Mouse (Mus musculus): ENCODE data around the gene Atl1. TPM values are rescaled to one million over a fixed set of nuclear protein-coding genes. Genes with fewer than 3 reads are reported as not detected.

Atl1 gene
- total and polyA plus RNA-seq, 3 experiments: 0.55 to 2.7 (median 1.6) TPM

DNA sequence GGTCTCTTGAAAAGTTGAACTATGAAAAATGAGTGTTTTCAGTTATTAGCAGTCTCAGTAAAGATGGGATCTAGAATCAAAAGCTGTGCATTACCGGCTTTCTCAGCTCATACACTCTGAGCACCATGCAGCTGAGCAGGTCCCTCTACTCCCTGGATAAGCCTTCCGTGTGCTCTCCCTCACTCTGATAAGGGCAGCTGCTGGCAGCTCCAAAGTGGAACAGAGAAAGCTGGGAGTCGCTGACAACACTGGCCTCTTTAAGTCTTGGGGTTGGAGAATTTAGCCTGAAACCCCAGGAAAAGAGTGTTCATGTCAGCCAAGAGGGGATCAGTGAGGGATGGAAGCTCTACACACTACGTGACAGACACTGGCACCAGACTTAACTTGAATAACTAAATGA lies 33.6 kb upstream of the Atl1 start:
- no peak overlapping the region for H3K4me3 ChIP-seq (ENCODE audit: low read depth, low read length)
- H3K4me1 ChIP-seq (ENCODE audit: insufficient read depth, low read depth, low read length): peaks cover 39% of the 10 kb centered on the region

DNA sequence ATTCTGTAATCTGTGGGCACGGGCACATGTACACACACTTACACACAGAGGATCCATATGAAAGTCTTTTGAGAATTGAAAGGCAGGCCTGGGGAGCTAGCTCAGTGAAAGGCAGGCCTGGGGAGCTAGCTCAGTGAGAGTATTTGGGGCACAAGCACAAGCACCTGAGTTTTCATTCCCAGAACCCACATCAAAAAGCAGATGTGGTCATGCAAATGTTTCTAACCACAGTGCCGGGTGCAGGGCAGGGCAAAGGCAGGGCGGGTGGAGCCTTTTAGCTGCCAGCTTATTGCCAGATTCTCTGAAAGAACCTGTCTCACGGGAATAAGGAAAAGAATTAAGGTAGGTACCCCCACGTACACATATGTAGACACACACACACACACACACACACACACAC lies 28.9 kb upstream of the Atl1 start:
- Histone ChIP-seq H3K27me3 (ENCODE audit: insufficient read depth, low read length) (no peaks in the 10 kb centered on the region; the same call in 1 of the 2 replicates), H3K4me3 (ENCODE audit: low read depth, low read length) (no peak overlapping the region), H3K4me1 (ENCODE audit: insufficient read depth, low read depth, low read length) (peaks cover 50% of the 10 kb centered on the region), H3K36me3 (replicated peaks) (peaks cover 20% of the 10 kb centered on the region), H3K9me3 (replicated peaks) (no peaks in the 10 kb centered on the region)
- ATAC-seq (ENCODE audit: extremely low read depth, insufficient number of reproducible peaks, low FRiP score, poor library complexity, severe bottlenecking) (no peak), DNase-seq (ENCODE audit: low spot score) (no peak)
- TF ChIP-seq POLR2AphosphoS5 (IDR thresholded peaks at IDR 0.05; ENCODE audit: insufficient replicate concordance, low read depth, low read length): no peak
- TF ChIP-seq GATA1 (IDR thresholded peaks at IDR 0.05; ENCODE audit: borderline replicate concordance, low read length): no peak
- no peak for TF ChIP-seq GATA2 (IDR thresholded peaks at IDR 0.05; ENCODE audit: borderline replicate concordance, low read depth, low read length)
- TF ChIP-seq TAL1 (conservative IDR thresholded peaks at IDR 0.05; ENCODE audit: low read depth, low read length): no peak
- TF ChIP-seq CTCF (IDR thresholded peaks at IDR 0.05; ENCODE audit: low read depth, low read length): no peak

More for the DNA sequence above, 33.6 kb upstream of the Atl1 start:
- no peak for DNase-seq (ENCODE audit: low spot score)
- Histone ChIP-seq H3K36me3 (replicated peaks) (peaks cover 18% of the 10 kb centered on the region), H3K9me3 (replicated peaks) (no peaks in the 10 kb centered on the region), H3K27me3 (ENCODE audit: insufficient read depth, low read length) (no peaks in the 10 kb centered on the region)
- TF ChIP-seq TAL1 (conservative IDR thresholded peaks at IDR 0.05; ENCODE audit: low read depth, low read length): no peak
- no peak for TF ChIP-seq GATA1 (IDR thresholded peaks at IDR 0.05; ENCODE audit: borderline replicate concordance, low read length)
- TF ChIP-seq GATA2 (IDR thresholded peaks at IDR 0.05; ENCODE audit: borderline replicate concordance, low read depth, low read length): no peak
- TF ChIP-seq POLR2AphosphoS5 (IDR thresholded peaks at IDR 0.05; ENCODE audit: insufficient replicate concordance, low read depth, low read length): no peak
- TF ChIP-seq CTCF (IDR thresholded peaks at IDR 0.05; ENCODE audit: low read depth, low read length): no peak
- ATAC-seq (ENCODE audit: extremely low read depth, insufficient number of reproducible peaks, low FRiP score, poor library complexity, severe bottlenecking): no peak

DNA sequence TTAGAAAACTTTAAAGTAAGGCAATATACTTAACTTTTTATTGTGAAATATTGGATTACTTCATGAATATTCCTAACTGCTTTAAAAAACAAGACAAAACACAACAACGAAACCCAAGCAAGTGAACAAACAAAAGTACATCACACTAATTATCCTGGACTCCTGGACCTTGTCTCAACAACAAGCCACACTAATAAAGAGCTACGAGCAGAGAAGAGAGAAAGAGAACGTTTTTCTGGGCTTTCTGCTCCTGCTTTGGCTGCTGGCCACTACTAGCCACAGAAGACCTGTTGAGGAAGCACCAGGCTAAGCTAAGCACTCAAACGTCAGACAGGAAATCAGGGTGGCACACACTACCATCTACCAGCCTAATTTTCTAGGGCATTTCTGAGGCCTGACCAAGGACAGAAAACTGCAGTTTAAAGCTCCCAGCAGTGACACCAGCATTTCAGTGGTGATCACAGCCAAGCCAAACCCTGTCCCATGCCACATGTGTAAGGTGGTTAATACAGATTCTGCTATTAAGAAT lies 28.2 kb upstream of the Atl1 start:
- no peaks in the 10 kb centered on the region; the same call in 1 of the 2 replicates for H3K27me3 ChIP-seq (ENCODE audit: insufficient read depth, low read length)
- TF ChIP-seq TAL1 (conservative IDR thresholded peaks at IDR 0.05; ENCODE audit: low read depth, low read length) (no peak), GATA1 (IDR thresholded peaks at IDR 0.05; ENCODE audit: borderline replicate concordance, low read length) (no peak), POLR2AphosphoS5 (IDR thresholded peaks at IDR 0.05; ENCODE audit: insufficient replicate concordance, low read depth, low read length) (no peak), GATA2 (IDR thresholded peaks at IDR 0.05; ENCODE audit: borderline replicate concordance, low read depth, low read length) (no peak), CTCF (IDR thresholded peaks at IDR 0.05; ENCODE audit: low read depth, low read length) (no peak)
- H3K9me3 ChIP-seq (replicated peaks): no peaks in the 10 kb centered on the region
- no peak for ATAC-seq (ENCODE audit: extremely low read depth, insufficient number of reproducible peaks, low FRiP score, poor library complexity, severe bottlenecking)
- DNase-seq (ENCODE audit: low spot score): no peak
- no peak overlapping the region for H3K4me3 ChIP-seq (ENCODE audit: low read depth, low read length)
- peaks cover 45% of the 10 kb centered on the region for H3K4me1 ChIP-seq (ENCODE audit: insufficient read depth, low read depth, low read length)
- H3K36me3 ChIP-seq (replicated peaks): peaks cover 20% of the 10 kb centered on the region

DNA sequence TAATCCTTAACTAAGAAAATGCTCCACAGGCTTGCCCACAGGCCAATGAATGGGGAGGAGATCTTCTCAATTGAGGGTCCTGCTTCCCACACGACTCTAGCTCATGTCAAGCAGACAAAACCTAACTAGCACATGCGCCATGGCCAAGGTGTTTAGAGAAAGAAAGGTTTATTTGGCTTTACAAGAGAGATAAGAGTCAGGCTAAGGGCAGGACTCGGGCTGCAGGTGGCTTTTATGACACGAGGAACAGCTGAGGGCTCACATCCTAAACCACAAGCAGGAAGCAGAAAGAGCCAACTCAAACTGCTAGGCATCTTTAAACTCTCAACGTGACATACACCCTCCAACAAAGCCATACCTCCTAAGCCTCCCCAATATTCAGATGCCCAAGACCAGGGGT lies 25.1 kb upstream of the Atl1 start:
- H3K4me3 ChIP-seq (ENCODE audit: low read depth, low read length): no peak overlapping the region
- ATAC-seq (ENCODE audit: extremely low read depth, insufficient number of reproducible peaks, low FRiP score, poor library complexity, severe bottlenecking) (peak; percentile 43), DNase-seq (ENCODE audit: low spot score) (peak; percentile 20)
- 0 out of 2 replicates have a peak, but pooled peaks have one; percentile 31 for TF ChIP-seq TAL1 (conservative IDR thresholded peaks at IDR 0.05; ENCODE audit: low read depth, low read length)
- no peak for TF ChIP-seq POLR2AphosphoS5 (IDR thresholded peaks at IDR 0.05; ENCODE audit: insufficient replicate concordance, low read depth, low read length)
- H3K9me3 ChIP-seq (replicated peaks): no peaks in the 10 kb centered on the region
- peaks cover 43% of the 10 kb centered on the region for H3K4me1 ChIP-seq (ENCODE audit: insufficient read depth, low read depth, low read length)
- H3K36me3 ChIP-seq (replicated peaks): peaks cover 34% of the 10 kb centered on the region
- H3K27me3 ChIP-seq (ENCODE audit: insufficient read depth, low read length): no peaks in the 10 kb centered on the region; the same call in 1 of the 2 replicates

DNA sequence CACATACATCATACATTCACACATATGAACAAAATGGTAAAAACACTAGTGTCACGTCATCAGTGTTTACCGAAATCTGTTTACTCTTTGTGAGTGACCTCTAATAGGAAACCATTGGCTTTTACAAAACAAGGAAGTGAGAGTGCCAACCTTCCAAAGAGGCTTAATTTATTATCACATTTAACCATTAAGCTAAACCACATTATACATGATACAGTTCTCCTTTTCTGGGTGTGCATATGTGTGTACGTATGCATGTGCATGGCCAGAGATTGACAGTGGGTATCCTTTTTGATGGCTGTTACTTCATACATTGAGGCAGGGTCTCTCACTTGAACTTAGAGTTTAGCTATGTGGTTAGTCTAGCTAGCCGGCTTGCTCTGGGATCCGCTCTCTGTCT lies 20.8 kb upstream of the Atl1 start:
- Histone ChIP-seq H3K27me3 (ENCODE audit: insufficient read depth, low read length) (no peaks in the 10 kb centered on the region), H3K4me1 (ENCODE audit: insufficient read depth, low read depth, low read length) (peaks cover 18% of the 10 kb centered on the region), H3K4me3 (ENCODE audit: low read depth, low read length) (no peak overlapping the region), H3K9me3 (replicated peaks) (peaks cover 4% of the 10 kb centered on the region), H3K36me3 (replicated peaks) (peaks cover 18% of the 10 kb centered on the region)
- ATAC-seq (ENCODE audit: extremely low read depth, insufficient number of reproducible peaks, low FRiP score, poor library complexity, severe bottlenecking) (no peak), DNase-seq (ENCODE audit: low spot score) (no peak)
- TF ChIP-seq CTCF (IDR thresholded peaks at IDR 0.05; ENCODE audit: low read depth, low read length): no peak
- no peak for TF ChIP-seq GATA1 (IDR thresholded peaks at IDR 0.05; ENCODE audit: borderline replicate concordance, low read length)
- TF ChIP-seq POLR2AphosphoS5 (IDR thresholded peaks at IDR 0.05; ENCODE audit: insufficient replicate concordance, low read depth, low read length): no peak
- no peak for TF ChIP-seq TAL1 (conservative IDR thresholded peaks at IDR 0.05; ENCODE audit: low read depth, low read length)
- TF ChIP-seq GATA2 (IDR thresholded peaks at IDR 0.05; ENCODE audit: borderline replicate concordance, low read depth, low read length): no peak

DNA sequence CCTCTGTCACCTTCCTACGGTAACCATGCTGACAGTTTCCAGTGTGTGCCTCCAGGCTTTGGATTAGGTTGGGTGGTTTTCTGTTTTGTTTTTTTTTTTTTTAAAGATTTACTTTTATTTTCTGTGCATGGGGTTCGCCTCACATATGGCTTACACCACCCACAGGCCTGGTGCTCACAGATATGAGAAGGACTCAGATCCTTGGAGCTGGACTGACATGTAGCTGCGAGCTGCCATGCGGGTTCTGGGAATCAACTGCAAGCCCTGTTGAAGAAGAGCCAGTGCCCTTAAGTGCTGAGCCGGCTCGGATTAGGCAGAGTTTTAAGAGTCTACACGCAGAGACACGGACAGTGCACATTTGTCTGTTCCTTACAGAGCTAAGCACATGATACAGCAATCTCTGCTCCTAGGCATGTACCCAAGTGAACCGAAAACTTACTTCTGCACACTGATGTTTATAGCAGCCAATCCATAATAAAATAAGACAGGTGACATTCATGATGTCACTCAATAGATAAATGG lies 14.5 kb upstream of the Atl1 start:
- Histone ChIP-seq H3K4me1 (ENCODE audit: insufficient read depth, low read depth, low read length) (peaks cover 26% of the 10 kb centered on the region), H3K27me3 (ENCODE audit: insufficient read depth, low read length) (no peaks in the 10 kb centered on the region), H3K9me3 (replicated peaks) (peaks cover 4% of the 10 kb centered on the region), H3K4me3 (ENCODE audit: low read depth, low read length) (no peak overlapping the region), H3K36me3 (replicated peaks) (peaks cover 5% of the 10 kb centered on the region)
- DNase-seq (ENCODE audit: low spot score): no peak
- TF ChIP-seq CTCF (IDR thresholded peaks at IDR 0.05; ENCODE audit: low read depth, low read length) (no peak), GATA2 (IDR thresholded peaks at IDR 0.05; ENCODE audit: borderline replicate concordance, low read depth, low read length) (no peak), TAL1 (conservative IDR thresholded peaks at IDR 0.05; ENCODE audit: low read depth, low read length) (no peak), POLR2AphosphoS5 (IDR thresholded peaks at IDR 0.05; ENCODE audit: insufficient replicate concordance, low read depth, low read length) (no peak), GATA1 (IDR thresholded peaks at IDR 0.05; ENCODE audit: borderline replicate concordance, low read length) (no peak)
- ATAC-seq (ENCODE audit: extremely low read depth, insufficient number of reproducible peaks, low FRiP score, poor library complexity, severe bottlenecking): no peak

All from G1E (cell line).